Mouse (Mus musculus): ENCODE data around the gene Clip3. TPM values are rescaled to one million over a fixed set of nuclear protein-coding genes. Genes with fewer than 3 reads are reported as not detected.

Clip3 gene
- polyA plus RNA-seq (2015; fragmentation: Nextera tagmentation; extraction: Ambion mirVana) = 10.2 and 14.9 TPM in 2 replicates

GRCm38 (mm10) chr7:30291215-30292131 lies at the start of gene Clip3:
Gene Clip3 (plus strand): TSS chr7:30291728.
- H3K4me2 ChIP-seq = peak within 1 kb of the TSS; percentile 66
- peaks cover 29% of the 10 kb centered on the region for H3K4me1 ChIP-seq
- WGBS = 7% methylated on average over 35 of the region's 35 CpGs
- H3K36me3 ChIP-seq = 0 out of 2 replicates have a peak, but pooled peaks cover 3% of the 10 kb centered on the region
- 0 out of 2 replicates have a peak, but pooled peaks have one; percentile 22 for ATAC-seq (ENCODE audit: extremely low read depth, insufficient number of reproducible peaks, low FRiP score, low TSS enrichment)
- peaks cover 17% of the 10 kb centered on the region for H3K27me3 ChIP-seq (replicated peaks)
- no peaks in the 10 kb centered on the region for H3K9me3 ChIP-seq
- H3K27ac ChIP-seq (replicated peaks) = 0 out of 2 replicates have a peak within 1 kb of the TSS, but pooled peaks have one; percentile 24
- peak within 1 kb of the TSS; percentile 61 for H3K4me3 ChIP-seq
- peak within 1 kb of the TSS; percentile 82 for H3K9ac ChIP-seq

- Histone ChIP-seq H3K36me3 (peaks cover 59% of the 10 kb centered on the region), H3K4me1 (no peaks in the 10 kb centered on the region), H3K9ac (no peak overlapping the region), H3K4me3 (no peak overlapping the region), H3K9me3 (no peaks in the 10 kb centered on the region), H3K4me2 (no peak overlapping the region), H3K27me3 (replicated peaks) (no peaks in the 10 kb centered on the region), H3K27ac (replicated peaks) (no peak overlapping the region)
- 80% methylated on average over 12 of the region's 12 CpGs for WGBS
- no peak for ATAC-seq (ENCODE audit: extremely low read depth, insufficient number of reproducible peaks, low FRiP score, low TSS enrichment)
Measured at GRCm38 (mm10) chr7:30251956-30252954, 39.3 kb upstream of the Clip3 start.

DNA sequence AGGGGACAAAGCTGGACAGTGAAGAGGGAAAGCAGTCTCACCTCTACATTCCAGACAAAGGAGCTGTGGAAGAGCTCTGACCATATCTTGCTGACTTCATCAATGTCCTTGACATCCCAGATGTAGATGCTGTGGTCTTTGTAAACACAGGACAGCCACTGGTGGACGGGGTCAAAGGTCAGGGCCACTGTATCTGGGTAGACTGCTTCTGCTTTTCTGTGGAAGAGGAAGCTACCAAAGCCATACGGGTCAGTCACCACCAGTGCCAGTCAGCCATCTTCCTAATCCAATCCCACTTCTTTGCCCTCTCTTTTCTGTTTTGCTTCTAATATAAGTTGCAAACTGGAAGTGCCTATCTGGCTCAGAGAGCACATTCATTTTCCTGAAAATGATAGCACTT lies 26.5 kb upstream of the Clip3 start:
- no peak for ATAC-seq (ENCODE audit: extremely low read depth, insufficient number of reproducible peaks, low FRiP score, low TSS enrichment)
- Histone ChIP-seq H3K9ac (no peak overlapping the region), H3K4me2 (no peak overlapping the region), H3K27me3 (replicated peaks) (no peaks in the 10 kb centered on the region), H3K9me3 (no peaks in the 10 kb centered on the region), H3K36me3 (peaks cover 73% of the 10 kb centered on the region), H3K4me3 (no peak overlapping the region), H3K27ac (replicated peaks) (no peak overlapping the region), H3K4me1 (peaks cover 10% of the 10 kb centered on the region)
- WGBS = 74% methylated on average over 2 of the region's 2 CpGs

- Histone ChIP-seq H3K36me3 (peaks cover 75% of the 10 kb centered on the region), H3K9me3 (no peaks in the 10 kb centered on the region), H3K4me1 (peaks cover 10% of the 10 kb centered on the region), H3K9ac (no peak overlapping the region), H3K4me2 (no peak overlapping the region), H3K27ac (replicated peaks) (no peak overlapping the region), H3K4me3 (no peak overlapping the region), H3K27me3 (replicated peaks) (no peaks in the 10 kb centered on the region)
- no peak for ATAC-seq (ENCODE audit: extremely low read depth, insufficient number of reproducible peaks, low FRiP score, low TSS enrichment)
- WGBS = 91% methylated on average over 5 of the region's 5 CpGs
Measured at GRCm38 (mm10) chr7:30265531-30265930, 26.0 kb upstream of the Clip3 start.

DNA sequence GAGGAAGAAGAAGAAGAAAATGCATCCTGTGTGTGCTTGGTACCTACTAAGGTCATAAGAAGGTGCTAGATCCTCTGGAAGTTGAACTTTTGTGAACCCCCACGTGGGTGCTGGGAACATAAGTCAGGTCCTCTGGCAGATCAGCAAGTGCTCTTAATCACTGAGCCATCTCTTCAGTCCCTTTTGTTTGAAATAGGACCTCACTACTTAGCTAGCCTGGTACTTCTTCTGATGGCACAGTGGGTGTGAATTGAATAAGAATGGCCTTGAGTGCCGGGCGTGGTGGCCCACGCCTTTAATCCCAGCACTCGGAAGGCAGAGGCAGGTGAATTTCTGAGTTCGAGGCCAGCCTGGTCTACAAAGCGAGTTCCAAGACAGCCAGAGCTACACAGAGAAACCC lies 25.6 kb upstream of the Clip3 start:
- Histone ChIP-seq H3K9me3 (no peaks in the 10 kb centered on the region), H3K27ac (replicated peaks) (no peak overlapping the region), H3K4me1 (peaks cover 10% of the 10 kb centered on the region), H3K36me3 (peaks cover 77% of the 10 kb centered on the region), H3K4me2 (no peak overlapping the region), H3K4me3 (no peak overlapping the region), H3K9ac (no peak overlapping the region), H3K27me3 (replicated peaks) (no peaks in the 10 kb centered on the region)
- ATAC-seq (ENCODE audit: extremely low read depth, insufficient number of reproducible peaks, low FRiP score, low TSS enrichment) = no peak
- 87% methylated on average over 7 of the region's 7 CpGs for WGBS

DNA sequence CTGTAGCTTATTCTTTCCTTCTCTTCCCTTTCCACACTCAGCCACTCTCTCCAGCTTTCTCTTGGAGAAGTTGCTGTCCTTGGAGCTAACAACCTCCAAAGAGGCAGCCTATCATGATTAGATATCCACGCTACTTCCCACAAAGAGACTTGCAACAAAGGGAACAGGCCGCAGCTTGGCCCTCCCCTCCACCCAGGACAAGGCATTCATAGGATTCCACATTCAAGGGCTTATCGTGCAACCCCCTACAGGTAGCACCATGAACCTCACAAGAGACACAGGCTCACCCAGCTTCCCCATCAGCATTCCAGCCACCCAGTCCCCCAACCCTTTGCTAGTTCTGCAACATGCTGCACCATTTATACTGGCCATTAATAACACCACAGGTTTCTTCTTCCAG lies 24.7 kb upstream of the Clip3 start:
- no peak overlapping the region for H3K4me3 ChIP-seq
- H3K36me3 ChIP-seq = peaks cover 77% of the 10 kb centered on the region
- H3K9ac ChIP-seq = no peak overlapping the region
- no peaks in the 10 kb centered on the region for H3K27me3 ChIP-seq (replicated peaks)
- no peaks in the 10 kb centered on the region for H3K9me3 ChIP-seq
- no peak for ATAC-seq (ENCODE audit: extremely low read depth, insufficient number of reproducible peaks, low FRiP score, low TSS enrichment)
- no peak overlapping the region for H3K4me2 ChIP-seq
- 0 out of 2 replicates have a peak overlapping the region, but pooled peaks have one; percentile 13 for H3K27ac ChIP-seq (replicated peaks)
- 36% methylated on average over 3 of the region's 3 CpGs for WGBS
- peaks cover 10% of the 10 kb centered on the region for H3K4me1 ChIP-seq

- 85% methylated on average over 4 of the region's 4 CpGs for WGBS
- Histone ChIP-seq H3K9me3 (no peaks in the 10 kb centered on the region), H3K4me2 (no peak overlapping the region), H3K9ac (no peak overlapping the region), H3K27ac (replicated peaks) (no peak overlapping the region), H3K27me3 (replicated peaks) (no peaks in the 10 kb centered on the region), H3K4me1 (peaks cover 14% of the 10 kb centered on the region), H3K36me3 (peaks cover 60% of the 10 kb centered on the region), H3K4me3 (no peak overlapping the region)
- ATAC-seq (ENCODE audit: extremely low read depth, insufficient number of reproducible peaks, low FRiP score, low TSS enrichment) = no peak
Measured at GRCm38 (mm10) chr7:30269641-30270040, 21.9 kb upstream of the Clip3 start.

- no peaks in the 10 kb centered on the region for H3K27me3 ChIP-seq (replicated peaks)
- H3K9ac ChIP-seq = no peak overlapping the region
- peaks cover 28% of the 10 kb centered on the region for H3K36me3 ChIP-seq
- H3K9me3 ChIP-seq = no peaks in the 10 kb centered on the region
- ATAC-seq (ENCODE audit: extremely low read depth, insufficient number of reproducible peaks, low FRiP score, low TSS enrichment) = no peak
- H3K4me2 ChIP-seq = no peak overlapping the region
- H3K4me1 ChIP-seq = peaks cover 22% of the 10 kb centered on the region
- WGBS = 64% methylated on average over 6 of the region's 6 CpGs
- no peak overlapping the region for H3K27ac ChIP-seq (replicated peaks)
- no peak overlapping the region for H3K4me3 ChIP-seq
Measured at GRCm38 (mm10) chr7:30274383-30274782, 17.1 kb upstream of the Clip3 start.

- H3K4me3 ChIP-seq = peak overlapping the region; percentile 86
- no peaks in the 10 kb centered on the region for H3K27me3 ChIP-seq (replicated peaks)
- peak overlapping the region; percentile 94 for H3K4me2 ChIP-seq
- peak overlapping the region; percentile 83 for H3K9ac ChIP-seq
- no peak for ATAC-seq (ENCODE audit: extremely low read depth, insufficient number of reproducible peaks, low FRiP score, low TSS enrichment)
- H3K36me3 ChIP-seq = no peaks in the 10 kb centered on the region
- H3K4me1 ChIP-seq = peaks cover 37% of the 10 kb centered on the region
- H3K9me3 ChIP-seq = no peaks in the 10 kb centered on the region
- 60% methylated on average over 2 of the region's 2 CpGs for WGBS
- no peak overlapping the region for H3K27ac ChIP-seq (replicated peaks)
Measured at GRCm38 (mm10) chr7:30278911-30279310, 12.6 kb upstream of the Clip3 start.

GRCm38 (mm10) chr7:30279536-30279935 lies 12.0 kb upstream of the Clip3 start:
- Histone ChIP-seq H3K27me3 (replicated peaks) (no peaks in the 10 kb centered on the region), H3K9ac (peak overlapping the region; percentile 83), H3K4me3 (peak overlapping the region; percentile 86), H3K9me3 (no peaks in the 10 kb centered on the region), H3K27ac (replicated peaks) (peak overlapping the region; percentile 99), H3K36me3 (no peaks in the 10 kb centered on the region), H3K4me1 (peaks cover 34% of the 10 kb centered on the region), H3K4me2 (peak overlapping the region; percentile 94)
- ATAC-seq (ENCODE audit: extremely low read depth, insufficient number of reproducible peaks, low FRiP score, low TSS enrichment) = no peak
- 1% methylated on average over 6 of the region's 6 CpGs for WGBS

Data from heart, embryonic 13.5 days (tissue).